Mouse (Mus musculus) forebrain, embryonic 14.5 days (tissue): Measurements from ENCODE around the gene Aldh1l1. TPM values are rescaled to one million over a fixed set of nuclear protein-coding genes. Genes with fewer than 3 reads are reported as not detected.

ENCODE experiments used
- ATAC-seq: fragments of 200-750 bp; cut with Nextera tagmentation; 2 replicates; pipeline ENCODE4 v1.8.0; 2017; ENCODE audit warnings: mild to moderate bottlenecking, moderate library complexity
- DNase-seq: peaks from one replicate; pipeline ENCODE4 v3.0.0-alpha.2; 2015; ENCODE audit warnings: low spot score
- H3K27ac ChIP-seq: fragments of 300-500 bp; sonication (generic); 2 replicates; pipeline ENCODE4 v1.5.1; 2014; ENCODE audit warnings: low read depth, mild to moderate bottlenecking, control low read depth, low read length, moderate library complexity
- H3K27me3 ChIP-seq: fragments of 300-500 bp; sonication (generic); replicated peaks from 2 replicates; pipeline ENCODE4 v1.6.1; 2014; ENCODE audit warnings: low read length, control low read depth, mixed read lengths; ENCODE audit not compliant: control insufficient read depth, insufficient read depth
- H3K36me3 ChIP-seq: fragments of 300-500 bp; sonication (generic); 2 replicates; pipeline ENCODE4 v1.6.1; 2014; ENCODE audit warnings: low read length, control low read depth; ENCODE audit not compliant: control insufficient read depth, insufficient read depth
- H3K4me1 ChIP-seq: fragments of 300-500 bp; sonication (generic); 2 replicates; pipeline ENCODE4 v1.6.1; 2014; ENCODE audit warnings: antibody characterized with exemption, low read length, control low read depth; ENCODE audit not compliant: control insufficient read depth, insufficient read depth
- H3K4me2 ChIP-seq: fragments of 300-500 bp; sonication (generic); 2 replicates; pipeline ENCODE4 v1.6.1; 2014; ENCODE audit warnings: mild to moderate bottlenecking, control low read depth, low read length
- H3K4me3 ChIP-seq: fragments of 300-500 bp; sonication (generic); 2 replicates; pipeline ENCODE4 v1.5.1; 2014; ENCODE audit warnings: low read depth, low read length, control low read depth
- H3K9ac ChIP-seq: fragments of 300-500 bp; sonication (generic); 2 replicates; pipeline ENCODE4 v1.6.1; 2014; ENCODE audit warnings: mild to moderate bottlenecking, low read length, control low read depth, moderate library complexity
- H3K9me3 ChIP-seq: fragments of 300-500 bp; sonication (generic); replicated peaks from 2 replicates; pipeline ENCODE4 v1.6.1; 2016; ENCODE audit warnings: low read length, control low read depth, mixed read lengths; ENCODE audit not compliant: control insufficient read depth
- WGBS: fragments of 180-500 bp; shearing (Covaris S2); extraction: QIAGEN DNeasy Blood & Tissue Kit; methylation state at CpG from one replicate; pipeline ENCODE4 v1.1.7; 2014; 5-methylcytosine and 5-hydroxymethylcytosine counted together
- polyA plus RNA-seq: library from polyadenylated mRNA; unstranded; fragments of >200 nt; fragmentation: Nextera tagmentation; extraction: Ambion mirVana; gene quantifications from 2 replicates; pipeline ENCODE4 v1.2.1, GENCODE M21; 2014

Gene Aldh1l1
- polyA plus RNA-seq, 1 experiment from 2014 or later: 15.8 TPM

DNA sequence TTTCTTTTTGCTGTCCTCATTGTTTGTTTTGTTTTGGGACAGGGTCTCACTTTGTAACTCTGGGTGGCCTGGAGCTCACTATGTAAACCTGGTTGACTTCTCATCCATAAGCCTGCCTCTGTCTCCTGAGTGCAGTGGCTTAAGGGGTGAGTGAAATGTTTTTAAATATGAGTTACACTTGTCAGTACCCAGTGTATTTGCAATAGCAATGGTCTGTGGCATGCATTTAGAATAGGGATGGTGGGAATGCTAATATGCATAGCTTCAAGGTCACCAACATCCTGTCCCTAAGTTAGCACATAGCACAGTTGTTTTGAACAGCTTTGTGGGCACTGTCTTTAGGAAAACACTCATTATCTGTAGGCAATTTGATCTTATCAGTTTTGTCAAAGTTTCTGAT lies 21.2 kb downstream of the Aldh1l1 start:
- ATAC-seq (no peak), DNase-seq (no peak)
- Histone ChIP-seq H3K4me2 (peak overlapping the region; percentile 4; the same call in 1 of the 2 replicates), H3K4me1 (peaks cover 32% of the 10 kb centered on the region), H3K27ac (peak overlapping the region; percentile 73; the same call in 1 of the 2 replicates), H3K36me3 (no peaks in the 10 kb centered on the region), H3K9ac (0 out of 2 replicates have a peak overlapping the region, but pooled peaks have one; percentile 2), H3K4me3 (no peak overlapping the region), H3K27me3 (no peaks in the 10 kb centered on the region), H3K9me3 (no peaks in the 10 kb centered on the region)

DNA sequence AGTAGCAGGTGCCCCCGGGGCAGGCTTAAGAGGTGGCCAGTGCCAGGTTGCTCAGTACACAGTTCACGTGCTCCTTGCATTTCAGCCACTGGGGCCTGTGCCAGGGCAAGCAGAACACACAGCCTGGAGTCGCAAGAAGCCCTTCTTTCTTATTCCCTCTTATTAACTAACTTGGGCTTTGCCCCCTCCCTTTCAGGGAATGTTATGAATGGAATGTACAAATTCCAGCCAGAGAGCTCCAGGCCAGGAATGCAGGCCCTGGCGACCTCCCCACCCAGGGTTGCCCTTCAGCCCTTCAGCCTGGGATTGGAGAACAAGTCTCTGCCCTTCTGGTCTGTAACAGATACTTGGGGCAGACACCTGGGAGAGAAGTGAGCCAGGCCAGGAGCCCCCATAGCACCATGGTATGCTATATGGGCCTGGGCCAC lies 22.0 kb downstream of the Aldh1l1 start:
- no peaks in the 10 kb centered on the region for H3K9me3 ChIP-seq
- H3K27me3 ChIP-seq: no peaks in the 10 kb centered on the region
- H3K4me2 ChIP-seq: no peak overlapping the region
- no peak overlapping the region for H3K4me3 ChIP-seq
- H3K36me3 ChIP-seq: no peaks in the 10 kb centered on the region
- H3K4me1 ChIP-seq: peaks cover 32% of the 10 kb centered on the region
- WGBS: 26% methylated on average over 4 of the region's 4 CpGs
- DNase-seq (peak; percentile 69), ATAC-seq (peak; percentile 85)
- peak overlapping the region; percentile 73; the same call in 1 of the 2 replicates for H3K27ac ChIP-seq
- no peak overlapping the region for H3K9ac ChIP-seq

DNA sequence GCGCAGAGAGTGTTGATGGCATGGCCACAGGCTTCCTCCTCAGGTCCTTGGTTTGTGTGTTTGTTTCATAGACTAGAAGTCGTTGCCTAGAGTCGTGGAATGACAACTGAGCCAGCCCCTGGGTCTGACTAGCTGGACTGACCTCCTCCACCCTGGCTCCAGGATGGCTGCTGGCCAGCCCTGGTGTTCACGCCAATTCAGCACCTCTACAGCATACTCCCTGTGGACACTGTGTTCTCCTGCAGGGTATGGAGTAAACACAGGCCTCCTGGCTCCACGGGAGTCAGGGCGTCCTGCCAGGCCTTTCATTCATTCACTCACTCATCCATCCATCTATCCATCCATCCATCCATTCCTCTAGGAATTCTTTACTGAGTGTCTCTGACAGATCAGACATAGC lies 22.9 kb downstream of the Aldh1l1 start:
- Histone ChIP-seq H3K4me2 (no peak overlapping the region), H3K9ac (no peak overlapping the region), H3K36me3 (no peaks in the 10 kb centered on the region), H3K27me3 (no peaks in the 10 kb centered on the region), H3K4me3 (no peak overlapping the region), H3K4me1 (peaks cover 32% of the 10 kb centered on the region), H3K27ac (no peak overlapping the region), H3K9me3 (no peaks in the 10 kb centered on the region)
- 69% methylated on average over 6 of the region's 6 CpGs for WGBS
- ATAC-seq (no peak), DNase-seq (no peak)

DNA sequence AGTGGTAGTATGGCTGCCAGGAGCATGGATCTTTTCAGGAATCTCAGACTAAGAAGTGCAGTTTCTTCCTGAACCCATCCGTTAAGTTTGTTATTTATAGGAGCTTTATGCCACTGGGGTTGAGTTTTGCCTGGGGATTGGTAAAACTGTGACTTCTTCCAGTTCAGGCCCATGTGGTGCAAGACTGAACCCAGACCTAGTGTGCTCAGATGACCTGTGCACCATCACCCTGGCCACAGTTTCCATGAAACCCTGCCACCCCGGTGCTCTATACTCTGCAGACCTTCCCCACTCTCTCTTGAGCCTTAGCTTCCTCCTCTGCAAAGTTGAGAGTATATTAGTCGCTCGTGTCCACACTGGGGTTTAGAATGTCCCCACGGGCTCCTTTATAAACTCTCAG lies 26.2 kb downstream of the Aldh1l1 start:
- Histone ChIP-seq H3K9me3 (no peaks in the 10 kb centered on the region), H3K27me3 (no peaks in the 10 kb centered on the region), H3K27ac (no peak overlapping the region), H3K36me3 (no peaks in the 10 kb centered on the region), H3K4me3 (no peak overlapping the region), H3K9ac (no peak overlapping the region), H3K4me1 (peaks cover 17% of the 10 kb centered on the region; the same call in 1 of the 2 replicates), H3K4me2 (no peak overlapping the region)
- WGBS: 80% methylated on average over 5 of the region's 5 CpGs
- no peak for ATAC-seq
- no peak for DNase-seq

DNA sequence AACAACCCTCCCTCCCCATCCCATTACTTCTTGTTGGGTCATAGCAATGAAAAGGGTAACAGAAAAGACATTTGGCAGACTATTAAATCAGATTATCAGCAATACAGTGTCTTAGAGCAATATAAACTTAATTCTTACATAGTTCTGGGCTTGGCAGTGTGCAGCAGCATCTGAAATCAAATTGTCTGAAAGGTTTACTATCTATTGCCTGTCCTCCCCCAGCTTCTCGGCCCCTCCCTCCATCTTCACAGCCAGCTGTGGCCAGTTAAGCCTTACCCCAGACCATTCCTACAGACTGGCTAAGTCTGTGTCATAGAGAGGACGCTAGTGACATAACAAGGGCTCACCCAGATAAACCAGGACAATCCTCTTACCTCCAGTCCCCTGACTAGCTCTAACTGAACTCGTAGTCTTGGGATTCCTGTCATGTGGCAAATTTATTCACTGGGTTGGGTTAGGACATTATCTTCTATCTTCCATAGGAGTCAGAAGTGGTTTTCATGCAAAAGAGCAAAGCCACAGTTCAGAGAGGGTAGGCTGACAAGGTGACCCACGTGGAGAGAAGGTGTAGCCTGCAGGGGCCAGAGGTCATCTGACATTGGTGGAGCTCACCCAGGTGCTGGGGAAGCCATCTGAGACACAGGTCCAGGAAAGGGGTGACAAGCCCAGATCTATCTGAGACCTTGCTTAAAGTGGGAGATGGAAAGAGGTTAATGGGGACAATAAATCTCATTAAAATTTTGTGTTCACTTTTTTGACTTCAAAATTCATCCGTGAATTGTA lies 27.0 kb downstream of the Aldh1l1 start:
- Histone ChIP-seq H3K9ac (no peak overlapping the region), H3K27ac (no peak overlapping the region), H3K27me3 (no peaks in the 10 kb centered on the region), H3K9me3 (no peaks in the 10 kb centered on the region), H3K4me1 (peaks cover 9% of the 10 kb centered on the region; the same call in 1 of the 2 replicates), H3K4me3 (no peak overlapping the region), H3K4me2 (no peak overlapping the region), H3K36me3 (no peaks in the 10 kb centered on the region)
- ATAC-seq (no peak), DNase-seq (no peak)
- WGBS: 75% methylated on average over 5 of the region's 5 CpGs

DNA sequence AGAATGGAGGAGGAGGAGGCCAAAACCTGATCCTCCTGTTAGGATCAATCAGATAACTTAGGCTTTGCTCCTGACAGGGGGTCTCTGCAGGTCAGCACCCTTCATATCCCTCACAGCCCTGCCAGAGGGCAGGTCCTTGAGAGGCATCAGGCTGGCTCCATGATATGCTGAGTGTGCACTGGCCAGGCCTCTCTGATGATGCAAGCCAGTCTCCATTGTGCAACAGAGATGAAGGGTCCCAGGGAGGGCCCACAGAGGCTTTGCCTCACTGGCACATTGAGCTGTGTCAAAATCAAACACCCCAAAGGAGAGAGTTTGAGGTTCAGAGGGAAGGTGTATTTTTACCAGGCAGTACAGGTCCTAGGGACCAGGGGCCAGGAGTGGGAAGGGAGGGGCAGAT lies 28.1 kb downstream of the Aldh1l1 start:
- ATAC-seq (0 out of 2 replicates have a peak, but pooled peaks have one; percentile 26), DNase-seq (no peak)
- H3K9me3 ChIP-seq: no peaks in the 10 kb centered on the region
- no peak overlapping the region for H3K9ac ChIP-seq
- H3K36me3 ChIP-seq: no peaks in the 10 kb centered on the region
- no peak overlapping the region for H3K27ac ChIP-seq
- no peaks in the 10 kb centered on the region for H3K27me3 ChIP-seq
- H3K4me1 ChIP-seq: no peaks in the 10 kb centered on the region
- no peak overlapping the region for H3K4me2 ChIP-seq
- no peak overlapping the region for H3K4me3 ChIP-seq

DNA sequence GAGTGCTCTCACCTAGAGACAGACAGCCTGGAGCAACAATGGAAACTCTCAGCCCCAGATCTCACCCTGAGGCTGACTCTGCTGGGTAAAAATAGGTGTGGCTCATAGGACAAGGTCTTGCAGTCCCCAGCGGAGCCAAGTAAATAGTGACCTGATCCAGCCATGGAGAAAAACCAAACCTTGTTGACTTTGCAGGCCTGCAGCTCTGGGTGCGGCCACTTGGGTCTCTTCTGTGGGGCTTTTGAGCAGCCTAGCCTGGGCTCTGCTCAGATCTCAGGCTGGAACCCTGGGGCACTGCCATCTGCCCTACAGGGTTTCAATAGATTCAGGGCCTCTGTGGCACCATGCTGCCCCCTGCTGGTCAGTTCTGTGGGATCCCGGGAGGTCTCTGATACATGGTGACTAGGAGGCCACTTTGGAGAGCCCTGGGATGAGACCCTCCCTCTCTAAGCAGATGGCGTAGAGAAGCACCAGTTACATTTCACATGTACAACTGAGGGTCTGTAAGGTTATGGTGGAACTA lies 28.7 kb downstream of the Aldh1l1 start:
- peak; percentile 85 for ATAC-seq
- no peak overlapping the region for H3K9ac ChIP-seq
- DNase-seq: peak; percentile 84
- H3K27me3 ChIP-seq: no peaks in the 10 kb centered on the region
- no peak overlapping the region for H3K27ac ChIP-seq
- no peaks in the 10 kb centered on the region for H3K9me3 ChIP-seq
- no peak overlapping the region for H3K4me3 ChIP-seq
- H3K4me2 ChIP-seq: no peak overlapping the region
- no peaks in the 10 kb centered on the region for H3K36me3 ChIP-seq
- 42% methylated on average over 4 of the region's 4 CpGs for WGBS
- no peaks in the 10 kb centered on the region for H3K4me1 ChIP-seq

DNA sequence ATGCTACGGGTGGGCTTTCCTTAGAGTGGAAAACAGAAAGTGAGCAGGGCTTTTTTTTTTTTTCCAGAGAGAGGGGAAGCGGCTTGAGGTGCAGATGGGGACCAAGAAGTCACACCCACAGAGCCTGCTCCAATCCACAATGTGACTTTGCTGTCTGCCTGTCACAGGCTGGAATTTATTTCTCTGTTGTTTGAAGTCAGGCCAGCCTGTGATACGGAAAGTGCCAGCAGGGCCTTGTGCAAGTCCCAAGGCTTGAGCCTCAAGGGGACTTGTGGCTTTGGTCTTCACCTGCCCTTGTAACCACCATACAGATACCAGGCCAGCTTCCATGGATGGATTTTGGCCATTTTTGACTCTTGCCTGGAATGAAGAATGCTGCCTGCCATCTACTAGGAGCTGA lies 32.7 kb downstream of the Aldh1l1 start:
- Histone ChIP-seq H3K4me3 (no peak overlapping the region), H3K9me3 (no peaks in the 10 kb centered on the region), H3K27me3 (no peaks in the 10 kb centered on the region), H3K36me3 (no peaks in the 10 kb centered on the region), H3K27ac (no peak overlapping the region), H3K4me1 (no peaks in the 10 kb centered on the region), H3K9ac (no peak overlapping the region), H3K4me2 (no peak overlapping the region)
- no peak for ATAC-seq
- WGBS: 68% methylated on average over 3 of the region's 3 CpGs
- DNase-seq: no peak

DNA sequence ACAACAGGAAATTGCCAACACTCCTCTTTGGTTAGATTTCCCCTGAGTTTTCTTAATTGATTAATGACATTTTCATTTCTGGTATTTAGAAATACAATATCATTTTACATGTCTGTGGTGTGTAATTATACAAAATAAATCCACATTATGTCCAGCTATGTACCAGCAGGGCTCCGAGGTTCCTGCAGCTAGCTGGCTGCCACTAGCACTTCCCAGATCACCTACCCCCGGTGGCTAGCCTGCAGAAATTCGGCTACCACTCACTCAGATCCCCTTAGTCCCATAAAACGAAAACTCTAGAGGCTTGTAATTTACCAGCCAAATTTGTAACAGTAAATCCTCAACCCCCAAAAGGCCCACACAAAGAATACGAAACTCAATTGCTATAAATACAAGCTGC lies 33.1 kb downstream of the Aldh1l1 start:
- no peaks in the 10 kb centered on the region for H3K9me3 ChIP-seq
- H3K4me3 ChIP-seq: no peak overlapping the region
- no peaks in the 10 kb centered on the region for H3K27me3 ChIP-seq
- no peak for ATAC-seq
- WGBS: 77% methylated on average over 5 of the region's 5 CpGs
- H3K9ac ChIP-seq: no peak overlapping the region
- no peak overlapping the region for H3K27ac ChIP-seq
- no peak overlapping the region for H3K4me2 ChIP-seq
- DNase-seq: no peak
- H3K36me3 ChIP-seq: no peaks in the 10 kb centered on the region
- no peaks in the 10 kb centered on the region for H3K4me1 ChIP-seq
